Mouse (Mus musculus) right cerebral cortex, adult 18-20 months (tissue): Measurements from ENCODE around the gene Rapgef6.

ENCODE experiments used
- DNase-seq: peaks from one replicate; pipeline ENCODE4 v3.0.0; 2022; ENCODE audit warnings: mixed read lengths

Gene Rapgef6

GRCm38 (mm10) chr11:54739012-54739750, 216.5 kb downstream of the Rapgef6 start:
- DNase-seq, result no peak

GRCm38 (mm10) chr11:54741330-54741729, 218.7 kb downstream of the Rapgef6 start:
- no peak for DNase-seq

GRCm38 (mm10) chr11:54744231-54744630, 221.6 kb downstream of the Rapgef6 start:
- DNase-seq, result no peak
